Mouse (Mus musculus): ENCODE results near the gene Gm3045. TPM values are rescaled to one million over a fixed set of nuclear protein-coding genes. Genes with fewer than 3 reads are reported as not detected.

The Gm3045 gene
- polyA plus RNA-seq, 1 experiment from 2014 or later = not detected

DNA sequence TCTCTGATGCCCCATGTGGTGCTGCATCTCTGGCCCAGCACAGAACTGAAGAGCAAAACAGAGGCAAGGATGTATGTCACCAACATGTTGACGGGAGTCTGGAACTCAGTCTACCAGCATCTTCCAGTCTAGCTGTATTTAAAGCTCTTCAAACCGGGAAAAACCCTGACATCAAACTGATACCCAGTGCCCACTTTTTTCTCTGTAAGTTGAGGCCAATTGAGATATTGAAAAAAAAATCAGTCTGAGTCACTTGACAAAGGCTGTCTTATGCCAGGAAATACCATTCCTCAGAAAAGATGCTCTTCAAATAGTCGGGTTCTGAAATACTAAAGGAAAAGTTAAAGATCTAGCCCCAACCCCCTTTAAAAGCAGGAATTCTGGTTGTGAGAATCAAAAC lies 55.8 kb downstream of the Gm3045 start, which contains the start of gene Il9:
Gene Il9 (minus strand): TSS at position 101 of the 400 bp plus-strand sequence.
- peaks cover 3% of the 10 kb centered on the region for H3K27me3 ChIP-seq
- ChIA-PET POLR2A (no interaction called here), CTCF (no interaction called here)
- no peak for DNase-seq (ENCODE audit: low read depth, low spot score)
- no peak for ATAC-seq
- TF ChIP-seq CTCF (IDR thresholded peaks at IDR 0.05) = no peak
- in situ Hi-C loops (cut with MboI; ENCODE audit: low pct_unique_long_range_greater_than_20kb) = no loop called here

Other genes starting within 250 kb of the Gm3045 start
- gene Tifab, start 247.7 kb upstream of the Gm3045 start, polyA plus RNA-seq (2021) = not detected
- gene Neurog1, start 174.4 kb upstream of the Gm3045 start, polyA plus RNA-seq (2021) = 0.04 TPM
- gene Cxcl14, start 130.0 kb upstream of the Gm3045 start, polyA plus RNA-seq (2021) = 7.7 TPM
- 1.1 TPM for gene Slc25a48, start 11.8 kb downstream of the Gm3045 start, polyA plus RNA-seq (2021)
- gene Il9, start 55.7 kb downstream of the Gm3045 start, polyA plus RNA-seq (2021) = not detected
- 3.8 TPM for gene Fbxl21, start 95.9 kb downstream of the Gm3045 start, polyA plus RNA-seq (2021)
- gene Lect2, start 121.9 kb downstream of the Gm3045 start, polyA plus RNA-seq (2021) = not detected
- 0.04 TPM for gene Tgfbi, start 182.9 kb downstream of the Gm3045 start, polyA plus RNA-seq (2021)